Mouse (Mus musculus): ENCODE measurements around the gene Usp27x. TPM values are rescaled to one million over a fixed set of nuclear protein-coding genes. Genes with fewer than 3 reads are reported as not detected.

The Usp27x gene
- polyA plus RNA-seq (2015; fragmentation: Nextera tagmentation; extraction: Ambion mirVana) = 0.55 and 0.64 TPM in 2 replicates

DNA sequence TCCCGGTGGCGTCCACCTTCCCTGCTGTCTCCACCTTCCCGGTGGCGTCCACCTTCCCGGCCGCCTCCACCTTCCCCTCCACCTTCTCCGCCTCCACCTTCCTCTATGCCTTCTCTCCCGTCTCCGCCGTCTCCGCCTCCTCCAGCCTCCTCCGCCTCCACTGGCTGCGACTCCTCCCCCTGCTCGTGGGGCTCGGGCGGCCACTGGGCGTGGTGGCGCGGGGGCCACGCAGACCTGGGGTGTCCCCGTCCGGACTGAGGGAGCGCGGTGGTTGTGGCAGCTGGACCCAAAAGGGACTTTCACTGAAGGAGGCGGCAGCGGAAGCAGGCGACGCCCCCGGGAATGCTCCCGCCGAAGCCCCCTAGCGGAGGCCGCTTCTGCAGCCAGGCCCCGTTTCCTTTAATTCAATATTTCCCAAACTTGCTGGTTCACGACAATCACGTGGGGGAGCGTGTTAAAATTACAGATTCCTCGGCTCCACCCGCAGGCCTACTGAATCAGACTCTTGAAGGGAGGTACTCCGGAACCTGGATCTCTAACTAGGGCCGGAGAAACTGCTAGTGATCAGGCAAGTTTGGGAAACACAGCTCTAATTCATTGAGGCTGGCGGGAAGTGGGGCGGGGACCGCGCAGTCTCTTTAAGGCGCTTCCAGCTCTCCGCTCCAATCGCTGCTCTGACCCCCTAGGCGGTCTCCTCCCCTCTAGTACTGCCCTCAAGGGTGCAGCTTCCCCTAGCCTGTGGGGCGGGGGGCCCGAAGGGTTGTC, at the start of gene Usp27x:
Gene Usp27x, minus strand, starts transcription at position 115 of the 765 bp plus-strand sequence.
- peak within 1 kb of the TSS; percentile 93 for H3K27ac ChIP-seq (ENCODE audit: low read length)
- no peaks in the 10 kb centered on the region for H3K36me3 ChIP-seq (ENCODE audit: control insufficient read depth, insufficient read depth, low read length)
- peak within 1 kb of the TSS; percentile 75 for H3K4me2 ChIP-seq (ENCODE audit: low read depth, low read length)
- H3K9me3 ChIP-seq (ENCODE audit: control insufficient read depth, low read length) = no peaks in the 10 kb centered on the region
- H3K27me3 ChIP-seq (ENCODE audit: control insufficient read depth, insufficient read depth, low read depth, low read length) = no peaks in the 10 kb centered on the region
- 21% methylated on average over 43 of the region's 51 CpGs for WGBS
- peaks cover 4% of the 10 kb centered on the region; the same call in 1 of the 2 replicates for H3K4me1 ChIP-seq (replicated peaks; ENCODE audit: control insufficient read depth, insufficient read depth, low read length)
- ATAC-seq (ENCODE audit: low read depth) = peak; percentile 94
- H3K4me3 ChIP-seq (ENCODE audit: low read length) = peak within 1 kb of the TSS; percentile 63
- peak within 1 kb of the TSS; percentile 76 for H3K9ac ChIP-seq (ENCODE audit: low read length)

DNA sequence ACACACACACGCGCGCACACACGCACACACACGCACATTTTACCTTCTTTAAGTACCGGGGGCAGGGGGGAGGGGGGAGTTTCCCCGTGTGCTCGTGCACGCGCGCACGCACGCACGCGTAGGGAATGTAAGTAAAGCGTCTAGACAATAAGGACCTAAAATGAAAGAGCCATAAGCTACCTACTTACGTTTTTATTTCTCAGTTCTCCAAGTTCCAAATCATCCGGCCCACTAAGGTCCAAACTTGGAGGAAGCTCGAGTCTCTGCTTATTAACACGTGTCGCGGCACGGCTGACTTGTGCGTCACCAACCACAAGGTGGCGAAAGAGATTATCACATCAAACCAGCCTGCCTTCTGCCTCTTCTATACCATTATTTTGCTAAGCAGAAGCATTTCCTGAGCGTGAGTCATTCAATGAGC, 47.1 kb upstream of the Usp27x start:
- ATAC-seq (ENCODE audit: low read depth) = peak; percentile 72; the same call in 1 of the 2 replicates
- Histone ChIP-seq H3K9ac (ENCODE audit: low read length) (peak overlapping the region; percentile 72), H3K4me2 (ENCODE audit: low read depth, low read length) (peak overlapping the region; percentile 56), H3K4me3 (ENCODE audit: low read length) (peak overlapping the region; percentile 58), H3K27me3 (ENCODE audit: control insufficient read depth, insufficient read depth, low read depth, low read length) (no peaks in the 10 kb centered on the region), H3K9me3 (ENCODE audit: control insufficient read depth, low read length) (no peaks in the 10 kb centered on the region), H3K36me3 (ENCODE audit: control insufficient read depth, insufficient read depth, low read length) (no peaks in the 10 kb centered on the region), H3K4me1 (replicated peaks; ENCODE audit: control insufficient read depth, insufficient read depth, low read length) (no peaks in the 10 kb centered on the region), H3K27ac (ENCODE audit: low read length) (no peak overlapping the region)
- WGBS = 25% methylated on average over 26 of the region's 26 CpGs

DNA sequence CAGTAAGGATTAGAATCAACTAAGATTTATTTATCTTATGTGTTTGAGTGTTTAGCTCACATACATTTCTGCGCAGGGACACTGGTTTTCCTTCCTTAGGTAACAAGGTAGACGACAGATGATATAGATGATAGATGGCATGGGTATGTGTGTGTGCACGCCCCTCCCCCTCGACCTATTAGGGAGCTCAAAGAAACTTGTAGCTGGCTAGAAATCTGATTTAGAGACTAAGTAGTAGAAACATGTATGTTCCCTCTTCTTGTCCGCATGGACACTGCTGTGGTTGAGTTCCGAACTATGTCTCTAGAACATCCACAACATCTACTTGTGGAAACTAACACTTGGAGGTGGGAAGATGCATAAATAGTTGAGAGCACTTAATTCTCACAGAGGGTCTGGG, 46.5 kb upstream of the Usp27x start:
- 42% methylated on average over 6 of the region's 6 CpGs for WGBS
- no peak overlapping the region for H3K27ac ChIP-seq (ENCODE audit: low read length)
- peak overlapping the region; percentile 56 for H3K4me2 ChIP-seq (ENCODE audit: low read depth, low read length)
- no peaks in the 10 kb centered on the region for H3K36me3 ChIP-seq (ENCODE audit: control insufficient read depth, insufficient read depth, low read length)
- H3K9me3 ChIP-seq (ENCODE audit: control insufficient read depth, low read length) = no peaks in the 10 kb centered on the region
- no peak for ATAC-seq (ENCODE audit: low read depth)
- no peaks in the 10 kb centered on the region for H3K4me1 ChIP-seq (replicated peaks; ENCODE audit: control insufficient read depth, insufficient read depth, low read length)
- H3K4me3 ChIP-seq (ENCODE audit: low read length) = peak overlapping the region; percentile 58
- no peaks in the 10 kb centered on the region for H3K27me3 ChIP-seq (ENCODE audit: control insufficient read depth, insufficient read depth, low read depth, low read length)
- peak overlapping the region; percentile 72 for H3K9ac ChIP-seq (ENCODE audit: low read length)

DNA sequence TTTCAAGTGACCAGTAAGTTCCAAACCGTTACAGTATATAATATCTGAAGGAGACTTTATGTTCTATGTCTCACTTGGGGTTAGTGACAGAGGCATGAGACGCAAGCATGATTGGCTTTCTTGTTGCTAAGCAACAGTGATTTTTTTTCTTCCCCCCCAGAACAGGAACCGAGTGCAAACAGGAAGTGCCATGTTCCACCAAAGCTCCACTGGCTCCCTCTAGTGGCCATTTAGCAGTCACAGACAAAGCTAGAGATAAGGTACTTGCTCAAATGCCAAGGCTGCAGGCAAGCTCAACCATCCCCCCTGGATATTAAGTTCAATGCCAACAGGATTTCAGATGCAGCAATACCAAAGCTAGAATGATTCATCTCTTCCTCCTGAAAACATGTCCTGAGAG, 45.4 kb upstream of the Usp27x start:
- 23% methylated on average over 3 of the region's 3 CpGs for WGBS
- peak; percentile 72 for ATAC-seq (ENCODE audit: low read depth)

DNA sequence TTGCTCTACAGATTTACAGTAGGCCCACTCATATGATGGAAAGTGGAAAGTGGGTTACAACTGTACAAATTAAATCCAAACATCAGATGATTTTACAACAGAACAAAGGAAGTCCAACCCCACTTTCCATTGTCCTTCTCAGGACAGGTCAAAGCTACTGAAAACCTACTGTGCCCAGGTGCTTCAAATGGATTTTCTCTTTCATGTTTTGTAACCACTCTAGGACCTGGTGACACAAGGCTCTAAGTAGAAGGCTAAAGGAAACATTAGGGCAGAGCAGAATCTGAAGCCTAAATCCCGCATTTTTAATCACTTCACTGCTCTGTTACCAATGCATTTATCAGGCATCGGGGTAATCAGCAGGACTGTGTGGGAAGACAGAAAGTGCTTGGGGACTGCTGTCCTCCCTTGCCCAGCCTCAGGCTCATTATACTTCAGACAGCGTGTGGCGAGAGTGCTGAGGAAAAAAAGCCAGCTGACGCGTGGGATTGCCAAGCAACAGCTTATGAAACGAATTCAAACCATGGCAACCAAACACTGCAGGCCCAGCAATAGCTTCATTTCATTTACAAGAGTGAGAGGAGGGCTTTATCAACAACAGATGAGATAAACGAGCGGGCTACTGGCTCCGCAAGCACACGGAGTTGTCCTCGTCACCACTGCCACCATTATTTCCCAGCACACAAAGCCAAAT, 40.7 kb upstream of the Usp27x start:
- Histone ChIP-seq H3K36me3 (ENCODE audit: control insufficient read depth, insufficient read depth, low read length) (no peaks in the 10 kb centered on the region), H3K27ac (ENCODE audit: low read length) (peak overlapping the region; percentile 29; the same call in 1 of the 2 replicates), H3K4me2 (ENCODE audit: low read depth, low read length) (no peak overlapping the region), H3K4me3 (ENCODE audit: low read length) (no peak overlapping the region), H3K27me3 (ENCODE audit: control insufficient read depth, insufficient read depth, low read depth, low read length) (no peaks in the 10 kb centered on the region), H3K9me3 (ENCODE audit: control insufficient read depth, low read length) (no peaks in the 10 kb centered on the region), H3K4me1 (replicated peaks; ENCODE audit: control insufficient read depth, insufficient read depth, low read length) (no peaks in the 10 kb centered on the region), H3K9ac (ENCODE audit: low read length) (no peak overlapping the region)
- peak; percentile 72 for ATAC-seq (ENCODE audit: low read depth)
- WGBS = 41% methylated on average over 12 of the region's 12 CpGs

More for the DNA sequence above, 45.4 kb upstream of the Usp27x start:
- H3K27ac ChIP-seq (ENCODE audit: low read length) = no peak overlapping the region
- H3K4me1 ChIP-seq (replicated peaks; ENCODE audit: control insufficient read depth, insufficient read depth, low read length) = no peaks in the 10 kb centered on the region
- 0 out of 2 replicates have a peak overlapping the region, but pooled peaks have one; percentile 1 for H3K4me3 ChIP-seq (ENCODE audit: low read length)
- no peaks in the 10 kb centered on the region for H3K9me3 ChIP-seq (ENCODE audit: control insufficient read depth, low read length)
- H3K9ac ChIP-seq (ENCODE audit: low read length) = no peak overlapping the region
- no peaks in the 10 kb centered on the region for H3K36me3 ChIP-seq (ENCODE audit: control insufficient read depth, insufficient read depth, low read length)
- H3K27me3 ChIP-seq (ENCODE audit: control insufficient read depth, insufficient read depth, low read depth, low read length) = no peaks in the 10 kb centered on the region
- peak overlapping the region; percentile 34; the same call in 1 of the 2 replicates for H3K4me2 ChIP-seq (ENCODE audit: low read depth, low read length)

DNA sequence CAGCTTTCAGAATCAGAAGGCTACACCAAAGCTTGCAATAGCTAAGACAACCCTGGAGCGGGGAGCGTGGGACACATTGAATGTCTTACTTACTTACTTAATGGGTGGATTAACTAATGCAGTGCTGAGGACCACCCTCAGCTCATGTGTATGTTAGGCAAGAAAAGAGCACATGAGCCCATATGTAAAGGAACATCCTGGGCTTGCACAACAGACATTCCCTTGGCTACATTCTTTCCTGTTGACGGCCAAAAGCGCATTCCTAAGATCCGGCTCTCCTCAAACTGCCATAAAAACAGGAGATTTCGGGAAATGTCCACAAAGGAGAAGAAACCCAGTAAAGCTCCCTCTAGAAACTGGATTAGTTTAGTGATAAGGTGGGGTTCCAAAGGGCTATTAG, 39.7 kb upstream of the Usp27x start:
- Histone ChIP-seq H3K27ac (ENCODE audit: low read length) (peak overlapping the region; percentile 30), H3K9me3 (ENCODE audit: control insufficient read depth, low read length) (no peaks in the 10 kb centered on the region), H3K4me2 (ENCODE audit: low read depth, low read length) (no peak overlapping the region), H3K9ac (ENCODE audit: low read length) (no peak overlapping the region), H3K36me3 (ENCODE audit: control insufficient read depth, insufficient read depth, low read length) (no peaks in the 10 kb centered on the region), H3K27me3 (ENCODE audit: control insufficient read depth, insufficient read depth, low read depth, low read length) (no peaks in the 10 kb centered on the region), H3K4me1 (replicated peaks; ENCODE audit: control insufficient read depth, insufficient read depth, low read length) (no peaks in the 10 kb centered on the region), H3K4me3 (ENCODE audit: low read length) (no peak overlapping the region)
- WGBS = 52% methylated on average over 6 of the region's 6 CpGs
- peak; percentile 85 for ATAC-seq (ENCODE audit: low read depth)

DNA sequence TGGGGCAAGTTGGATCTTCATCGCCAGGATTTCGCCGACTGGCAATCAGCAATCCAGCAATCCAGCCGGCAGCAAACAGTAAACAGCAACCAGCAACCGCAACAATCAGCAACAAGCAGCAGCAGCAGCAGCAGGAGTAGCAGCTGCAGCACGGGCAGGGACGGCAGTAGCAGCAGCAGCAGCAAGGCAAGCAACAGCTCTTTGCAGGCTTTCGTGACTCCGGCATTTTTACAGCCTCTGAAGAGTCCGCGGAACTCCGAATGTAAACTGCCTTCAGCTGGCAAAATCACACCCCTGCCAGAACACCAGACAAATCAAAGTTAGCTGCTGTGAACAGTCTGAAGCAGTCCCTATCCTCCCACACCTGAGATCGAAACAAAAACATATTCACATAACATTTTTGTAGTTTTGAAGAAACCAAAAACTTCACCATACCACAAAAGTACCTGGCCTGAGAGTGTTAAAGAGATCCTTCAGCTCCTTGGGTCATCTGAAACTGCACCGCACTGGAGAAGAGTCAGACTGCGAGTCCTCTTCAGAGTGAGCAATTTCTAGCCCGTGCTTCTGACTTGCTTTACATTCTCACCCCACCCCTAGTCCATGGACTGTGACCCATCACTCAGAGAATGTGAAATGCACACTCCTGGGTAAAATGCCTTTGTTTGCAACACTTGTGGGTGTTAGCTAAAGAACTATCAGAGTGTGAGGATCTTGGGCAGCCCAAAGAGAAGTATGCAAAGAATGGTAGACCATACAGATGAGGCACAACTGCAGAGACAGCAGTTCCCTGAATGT, 36.8 kb upstream of the Usp27x start:
- no peak overlapping the region for H3K4me3 ChIP-seq (ENCODE audit: low read length)

DNA sequence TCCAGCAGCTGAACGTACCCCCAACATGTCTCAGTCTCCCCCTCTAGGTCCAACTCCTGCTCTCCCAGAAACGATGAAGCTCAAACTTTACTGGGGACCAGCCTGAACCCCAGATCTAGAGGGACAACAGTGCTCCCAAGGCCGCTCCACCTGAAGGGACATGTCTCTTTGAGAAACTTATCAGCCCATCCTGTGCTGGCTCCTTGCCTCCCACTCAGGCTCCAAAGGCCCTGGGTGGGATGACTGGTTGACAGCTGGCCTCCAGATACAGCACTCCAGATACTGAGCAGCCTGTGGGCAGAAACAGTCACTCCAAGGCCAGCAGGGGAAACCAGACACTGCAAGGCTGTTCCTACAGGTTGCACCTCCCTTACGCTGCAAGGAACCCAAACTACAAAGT, 956 bp upstream of the Usp27x start:
- Histone ChIP-seq H3K4me1 (replicated peaks; ENCODE audit: control insufficient read depth, insufficient read depth, low read length) (peaks cover 4% of the 10 kb centered on the region; the same call in 1 of the 2 replicates), H3K4me2 (ENCODE audit: low read depth, low read length) (peak overlapping the region; percentile 75), H3K27me3 (ENCODE audit: control insufficient read depth, insufficient read depth, low read depth, low read length) (no peaks in the 10 kb centered on the region), H3K4me3 (ENCODE audit: low read length) (peak overlapping the region; percentile 63), H3K36me3 (ENCODE audit: control insufficient read depth, insufficient read depth, low read length) (no peaks in the 10 kb centered on the region), H3K9me3 (ENCODE audit: control insufficient read depth, low read length) (no peaks in the 10 kb centered on the region), H3K27ac (ENCODE audit: low read length) (peak overlapping the region; percentile 93), H3K9ac (ENCODE audit: low read length) (peak overlapping the region; percentile 76)
- WGBS = 30% methylated on average over 4 of the region's 4 CpGs
- ATAC-seq (ENCODE audit: low read depth) = 0 out of 2 replicates have a peak, but pooled peaks have one; percentile 6

More for the DNA sequence above, 36.8 kb upstream of the Usp27x start:
- WGBS = 51% methylated on average over 16 of the region's 16 CpGs
- Histone ChIP-seq H3K9ac (ENCODE audit: low read length) (no peak overlapping the region), H3K27me3 (ENCODE audit: control insufficient read depth, insufficient read depth, low read depth, low read length) (no peaks in the 10 kb centered on the region), H3K27ac (ENCODE audit: low read length) (no peak overlapping the region), H3K9me3 (ENCODE audit: control insufficient read depth, low read length) (no peaks in the 10 kb centered on the region), H3K4me1 (replicated peaks; ENCODE audit: control insufficient read depth, insufficient read depth, low read length) (no peaks in the 10 kb centered on the region), H3K4me2 (ENCODE audit: low read depth, low read length) (peak overlapping the region; percentile 34), H3K36me3 (ENCODE audit: control insufficient read depth, insufficient read depth, low read length) (no peaks in the 10 kb centered on the region)
- ATAC-seq (ENCODE audit: low read depth) = no peak

All from lung, embryonic 16.5 days (tissue).